Mouse (Mus musculus): Measurements from ENCODE around the gene Ppp3r1. TPM values are rescaled to one million over a fixed set of nuclear protein-coding genes. Genes with fewer than 3 reads are reported as not detected.

The Ppp3r1 gene
- total and polyA plus RNA-seq, 3 experiments: 31.8 to 128 (median 116) TPM

- dilution Hi-C loops (cut with MboI; ENCODE audit: extremely low pct_ligation_motif_present, extremely low pct_unique_long_range_greater_than_20kb, low sequenced_read_pairs): no loop called here
- Histone ChIP-seq H3K4me1 (ENCODE audit: control insufficient read depth in 1 of 2, insufficient read depth in 2 of 2) (peaks cover 7 to 30% of the 10 kb centered on the region in 2 experiments; a peak in 3 of 4 replicates), H3K79me2 (replicated peaks; ENCODE audit: control insufficient read depth, extremely low read depth, insufficient read depth, poor library complexity, severe bottlenecking) (peaks cover 28% of the 10 kb centered on the region), H3K4me2 (ENCODE audit: insufficient read depth, low read depth, poor library complexity, severe bottlenecking) (no peak overlapping the region), H3K27ac (ENCODE audit: insufficient read depth, low read depth) (no peak overlapping the region), H3K27me3 (replicated peaks) (no peaks in the 10 kb centered on the region), H3K9ac (ENCODE audit: insufficient read depth, low read depth) (no peak overlapping the region), H3K36me3 (replicated peaks in 1 of 2; ENCODE audit: control insufficient read depth in 1 of 2, insufficient read depth in 1 of 2, low read length in 1 of 2) (peaks cover 13 to 32% of the 10 kb centered on the region in 2 experiments), H3K9me3 (replicated peaks; ENCODE audit: low read length) (no peaks in the 10 kb centered on the region), H3K4me3 (replicated peaks in 1 of 3; ENCODE audit: low read depth in 2 of 3, low read length in 2 of 3, poor library complexity in 1 of 3) (no peak overlapping the region)
- in situ Hi-C loops (cut with MboI; ENCODE audit: low pct_ligation_motif_present, low pct_unique_long_range_greater_than_20kb, low sequenced_read_pairs): no loop called here
- TF ChIP-seq SIN3A (IDR thresholded peaks at IDR 0.05; ENCODE audit: low read length) (no peak), TCF12 (IDR thresholded peaks at IDR 0.05; ENCODE audit: low read depth, low read length) (no peak), ZKSCAN1 (IDR thresholded peaks at IDR 0.05; ENCODE audit: borderline replicate concordance, low read depth, low read length) (no peak), CHD2 (IDR thresholded peaks at IDR 0.05; ENCODE audit: low read length) (no peak), MEF2A (IDR thresholded peaks at IDR 0.05; ENCODE audit: borderline replicate concordance, low read depth, low read length) (no peak), CTCF (conservative IDR thresholded peaks at IDR 0.05 in 1 of 2, IDR thresholded peaks at IDR 0.05 in 1 of 2; ENCODE audit: low read depth in 2 of 2, low read length in 2 of 2) (no peak), JUND (conservative IDR thresholded peaks at IDR 0.05; ENCODE audit: low read depth, low read length) (no peak), USF2 (conservative IDR thresholded peaks at IDR 0.05; ENCODE audit: low read depth, low read length) (no peak), MAX (IDR thresholded peaks at IDR 0.05; ENCODE audit: low read length) (no peak), JUN (IDR thresholded peaks at IDR 0.05; ENCODE audit: insufficient read depth, low read depth, low read length) (no peak), NRF1 (IDR thresholded peaks at IDR 0.05; ENCODE audit: low read depth, low read length) (no peak), HCFC1 (IDR thresholded peaks at IDR 0.05; ENCODE audit: low read depth, low read length) (no peak), RAD21 (IDR thresholded peaks at IDR 0.05; ENCODE audit: low read depth, low read length) (no peak), BHLHE40 (IDR thresholded peaks at IDR 0.05; ENCODE audit: low read depth, low read length) (no peak)
- no peak for DNase-seq (ENCODE audit: extremely low read depth)
These were observed 56.4 kb downstream of the Ppp3r1 start for GRCm38 (mm10) chr11:17215475-17215874.

- in situ Hi-C loops (cut with MboI; ENCODE audit: low pct_ligation_motif_present, low pct_unique_long_range_greater_than_20kb, low sequenced_read_pairs): no loop called here
- Histone ChIP-seq H3K9me3 (replicated peaks; ENCODE audit: low read length) (no peaks in the 10 kb centered on the region), H3K27me3 (replicated peaks) (no peaks in the 10 kb centered on the region), H3K4me1 (ENCODE audit: control insufficient read depth in 1 of 2, insufficient read depth in 2 of 2) (0 out of 4 replicates have a peak, but pooled peaks cover 0 to 4% of the 10 kb centered on the region in 2 experiments), H3K27ac (ENCODE audit: insufficient read depth, low read depth) (no peak overlapping the region), H3K4me2 (ENCODE audit: insufficient read depth, low read depth, poor library complexity, severe bottlenecking) (no peak overlapping the region), H3K36me3 (replicated peaks in 1 of 2; ENCODE audit: control insufficient read depth in 1 of 2, insufficient read depth in 1 of 2, low read length in 1 of 2) (peaks cover 42 to 71% of the 10 kb centered on the region in 2 experiments), H3K9ac (ENCODE audit: insufficient read depth, low read depth) (no peak overlapping the region), H3K4me3 (replicated peaks in 1 of 3; ENCODE audit: low read depth in 2 of 3, low read length in 2 of 3, poor library complexity in 1 of 3) (no peak overlapping the region), H3K79me2 (replicated peaks; ENCODE audit: control insufficient read depth, extremely low read depth, insufficient read depth, poor library complexity, severe bottlenecking) (no peaks in the 10 kb centered on the region; the same call in 1 of the 2 replicates)
- dilution Hi-C loops (cut with MboI; ENCODE audit: extremely low pct_ligation_motif_present, extremely low pct_unique_long_range_greater_than_20kb, low sequenced_read_pairs): no loop called here
- TF ChIP-seq MAX (IDR thresholded peaks at IDR 0.05; ENCODE audit: low read length): no peak
- no peak for TF ChIP-seq ZNF384 (IDR thresholded peaks at IDR 0.05; ENCODE audit: low read depth, low read length)
- TF ChIP-seq UBTF (IDR thresholded peaks at IDR 0.05; ENCODE audit: low read depth, low read length): no peak
- TF ChIP-seq MEF2A (IDR thresholded peaks at IDR 0.05; ENCODE audit: borderline replicate concordance, low read depth, low read length): no peak
- no peak for TF ChIP-seq NELFE (IDR thresholded peaks at IDR 0.05; ENCODE audit: low read depth, low read length)
- no peak for TF ChIP-seq USF1 (IDR thresholded peaks at IDR 0.05; ENCODE audit: low read depth, low read length)
- DNase-seq (ENCODE audit: extremely low read depth): no peak
These were observed 62.1 kb downstream of the Ppp3r1 start for GRCm38 (mm10) chr11:17221126-17221525.
